25 mouse cellular contexts compared by ENCODE assay signal in genomic region chr16:95168349-95168748, GRCm38 (mm10).
DNase-seq lines count a peak whose midpoint lies in the region; TF ChIP-seq lines count a peak whose summit lies in the region.
"Had no signal": no experiment of that assay in that cellular context is flagged by ENCODE, and none has a peak within 500 bp of the region (broad histone marks: within the 10 kb centered on the region; RNA-seq: fewer than 3 reads in every experiment).

No protein-coding gene starts in this region.

- DNase-seq in heart, adult 11 months, result peak; percentile 57
- no peak for DNase-seq in heart, adult 2 months
- peak; percentile 75 for DNase-seq in induced T-regulatory cell, adult 2 months (ENCODE audit: low read depth)
- peak; percentile 39 for DNase-seq in thymus, postnatal 0 days (ENCODE audit: low spot score)
- no peak for DNase-seq in urinary bladder, postnatal 10 days (ENCODE audit: low spot score)
- no peak for DNase-seq in heart, postnatal 36 days
- no peak for DNase-seq in left cerebral cortex, postnatal 25 days (ENCODE audit: low spot score in 2 of 2)
- no peak for DNase-seq in layer of hippocampus, adult 18-20 months (ENCODE audit: low spot score in 2 of 2)
- DNase-seq: adrenal gland, postnatal 10 days; cerebellum, adult 8-10 months; cerebellum, postnatal 25 days; gastrocnemius, postnatal 25 days; heart, postnatal 10 days; kidney, adult 8-10 months; lung, postnatal 4 days; retina, postnatal 1 day; right cerebral cortex, postnatal 25 days had no signal

- TF ChIP-seq CTCF in heart, adult 2 months (IDR thresholded peaks at IDR 0.05), result no peak

- H3K27me3 ChIP-seq in heart, adult 2 months (ENCODE audit: control insufficient read depth, insufficient read depth, low read length), result no peaks in the 10 kb centered on the region
- H3K27me3 ChIP-seq: forebrain, embryonic 13.5 days; heart, embryonic 13.5 days; limb, embryonic 13.5 days; midbrain, embryonic 13.5 days; neural tube, embryonic 15.5 days had no signal

- no peaks in the 10 kb centered on the region for H3K4me1 ChIP-seq in heart, adult 2 months (ENCODE audit: control insufficient read depth, insufficient read depth, low read length)
- H3K4me1 ChIP-seq: forebrain, embryonic 13.5 days; heart, embryonic 13.5 days; hindbrain, embryonic 10.5 days; limb, embryonic 13.5 days; midbrain, embryonic 13.5 days; neural tube, embryonic 15.5 days had no signal

- 47% methylated on average over 7 of the region's 7 CpGs for WGBS in heart, adult 2 months

- no peak overlapping the region for H3K9ac ChIP-seq in heart, adult 2 months (ENCODE audit: low read depth, low read length)
- H3K9ac ChIP-seq: forebrain, embryonic 13.5 days; heart, embryonic 13.5 days; limb, embryonic 13.5 days; midbrain, embryonic 13.5 days; neural tube, embryonic 15.5 days had no signal

- no peak for TF ChIP-seq EP300 in heart, adult 2 months (IDR thresholded peaks at IDR 0.05; ENCODE audit: insufficient read depth, low read depth, low read length)

- H3K36me3 ChIP-seq in heart, adult 2 months (ENCODE audit: control insufficient read depth, insufficient read depth, low read length), result no peaks in the 10 kb centered on the region
- H3K36me3 ChIP-seq: heart, embryonic 13.5 days; hindbrain, embryonic 10.5 days; limb, embryonic 13.5 days; midbrain, embryonic 13.5 days; neural tube, embryonic 15.5 days had no signal

- TF ChIP-seq POLR2A in heart, adult 2 months (IDR thresholded peaks at IDR 0.05; ENCODE audit: insufficient read depth, low read depth, low read length), result no peak

- H3K79me2 ChIP-seq in heart, adult 2 months (replicated peaks; ENCODE audit: control insufficient read depth, insufficient read depth, low read length), result no peaks in the 10 kb centered on the region

- intact Hi-C loops in heart, adult 2 months (cut with DNase I), result no loop called here
- intact Hi-C loops in heart, postnatal 36 days (cut with DNase I), result no loop called here
- intact Hi-C loops in left cerebral cortex, postnatal 25 days (cut with DNase I), result no loop called here

- no peak overlapping the region for H3K27ac ChIP-seq in heart, adult 2 months
- H3K27ac ChIP-seq: forebrain, embryonic 13.5 days; heart, embryonic 13.5 days; hindbrain, embryonic 10.5 days; kidney, postnatal 0 days; left cerebral cortex, adult 2 months; limb, embryonic 13.5 days; midbrain, embryonic 13.5 days; neural tube, embryonic 15.5 days had no signal

- no peak overlapping the region for H3K4me3 ChIP-seq in heart, adult 2 months
- H3K4me3 ChIP-seq: forebrain, embryonic 13.5 days; heart, embryonic 13.5 days; hindbrain, embryonic 10.5 days; left cerebral cortex, adult 2 months; limb, embryonic 13.5 days; midbrain, embryonic 13.5 days; neural tube, embryonic 15.5 days had no signal

Comparison
In these comparisons a context has a peak if more than half of its experiments do, and no peak if none do; other contexts are left out.
1. DNase-seq: peak in heart, adult 11 months (single experiment), induced T-regulatory cell, adult 2 months (single experiment) and thymus, postnatal 0 days (single experiment); none in heart, adult 2 months (0 of 2), urinary bladder, postnatal 10 days (single experiment), heart, postnatal 36 days (0 of 2), left cerebral cortex, postnatal 25 days (0 of 2) and layer of hippocampus, adult 18-20 months (0 of 2).